Mouse (Mus musculus): ENCODE measurements around the gene Mup2.
"Not testable (repeated sequence)": the region's sequence is repeated elsewhere in the genome, so short reads cannot be mapped to it uniquely, and the experiment has no call there.

Mup2 gene

DNA sequence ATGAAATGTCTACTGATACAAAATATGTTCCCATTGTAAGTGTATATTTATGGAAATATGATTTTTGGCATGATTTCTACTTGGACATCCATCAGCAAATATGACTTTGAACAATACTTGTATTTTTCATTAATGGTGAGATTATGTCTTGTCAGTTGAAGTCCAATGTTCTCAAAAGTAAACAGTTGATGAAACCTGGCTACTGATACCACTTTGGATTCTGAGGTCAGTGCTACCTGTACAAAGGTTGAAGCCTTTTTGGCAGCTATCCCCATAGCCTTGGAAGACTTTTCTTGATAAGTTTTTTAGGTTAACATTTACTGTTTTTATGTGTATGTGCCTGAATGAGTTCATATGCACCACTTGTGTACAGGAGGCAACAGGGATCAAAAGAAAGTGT lies at the start of gene Mup2:
Gene Mup2, minus strand, starts transcription at position 101 of the 400 bp plus-strand sequence.
- not testable (repeated sequence) for DNase-seq

All from right cerebral cortex, postnatal 25 days (tissue).